9 mouse cellular contexts compared by ENCODE assay signal in genomic region chr2:104096256-104096655, GRCm38 (mm10). TPM values are rescaled to one million over a fixed set of nuclear protein-coding genes. Genes with fewer than 3 reads are reported as not detected.
DNase-seq lines count a peak whose midpoint lies in the region; ATAC-seq and TF ChIP-seq lines count a peak whose summit lies in the region.
"Had no signal": no experiment of that assay in that cellular context is flagged by ENCODE, and none has a peak within 500 bp of the region (broad histone marks: within the 10 kb centered on the region; RNA-seq: fewer than 3 reads in every experiment).

No protein-coding gene starts in this region.

- peak overlapping the region; percentile 89 for H3K27ac ChIP-seq in heart, embryonic 11.5 days (ENCODE audit: low read depth, low read length)
- peak overlapping the region; percentile 68 for H3K27ac ChIP-seq in hindbrain, embryonic 14.5 days
- H3K27ac ChIP-seq in midbrain, embryonic 10.5 days (replicated peaks), result peak overlapping the region; percentile 87

- no peak for ATAC-seq in heart, embryonic 11.5 days (replicated peaks; ENCODE audit: insufficient number of reproducible peaks, low FRiP score, low TSS enrichment)
- no peak for ATAC-seq in G1E (ENCODE audit: extremely low read depth, insufficient number of reproducible peaks, low FRiP score, poor library complexity, severe bottlenecking)
- ATAC-seq in hindbrain, embryonic 14.5 days (ENCODE audit: low FRiP score), result no peak
- ATAC-seq in frontal cortex, adult (ENCODE audit: low TSS enrichment), result no peak

- WGBS in heart, embryonic 11.5 days (ENCODE audit: insufficient replicate concordance), result 28% methylated on average over 10 of the region's 10 CpGs
- WGBS in hindbrain, embryonic 14.5 days, result 45% methylated on average over 10 of the region's 10 CpGs
- WGBS in midbrain, embryonic 10.5 days, result 44% methylated on average over 10 of the region's 10 CpGs

- H3K27me3 ChIP-seq in heart, embryonic 11.5 days (ENCODE audit: control insufficient read depth, insufficient read depth, low read length), result no peaks in the 10 kb centered on the region
- no peaks in the 10 kb centered on the region for H3K27me3 ChIP-seq in G1E (ENCODE audit: insufficient read depth, low read length)
- H3K27me3 ChIP-seq in hindbrain, embryonic 14.5 days (ENCODE audit: control insufficient read depth, insufficient read depth, low read length), result no peaks in the 10 kb centered on the region
- H3K27me3 ChIP-seq in midbrain, embryonic 10.5 days (ENCODE audit: low read depth, poor library complexity, severe bottlenecking), result no peaks in the 10 kb centered on the region

- H3K9ac ChIP-seq in heart, embryonic 11.5 days (ENCODE audit: low read depth, low read length), result peak overlapping the region; percentile 67
- H3K9ac ChIP-seq in hindbrain, embryonic 14.5 days, result peak overlapping the region; percentile 57

- H3K4me3 ChIP-seq in heart, embryonic 11.5 days (ENCODE audit: low read depth, low read length), result peak overlapping the region; percentile 64
- peak overlapping the region; percentile 67; the same call in 1 of the 2 replicates for H3K4me3 ChIP-seq in G1E (ENCODE audit: low read depth, low read length)
- H3K4me3 ChIP-seq in hindbrain, embryonic 14.5 days (replicated peaks; ENCODE audit: low read length), result peak overlapping the region; percentile 40
- peak overlapping the region; percentile 61 for H3K4me3 ChIP-seq in midbrain, embryonic 10.5 days

- TF ChIP-seq CTCF in G1E (IDR thresholded peaks at IDR 0.05; ENCODE audit: low read depth, low read length), result no peak

- H3K9me3 ChIP-seq in heart, embryonic 11.5 days (replicated peaks; ENCODE audit: control insufficient read depth, low read length), result no peaks in the 10 kb centered on the region
- H3K9me3 ChIP-seq in G1E (replicated peaks), result peaks cover 4% of the 10 kb centered on the region
- H3K9me3 ChIP-seq in hindbrain, embryonic 14.5 days (ENCODE audit: control insufficient read depth, low read length), result no peaks in the 10 kb centered on the region
- H3K9me3 ChIP-seq in midbrain, embryonic 10.5 days (replicated peaks), result no peaks in the 10 kb centered on the region

- H3K4me1 ChIP-seq in heart, embryonic 11.5 days (ENCODE audit: control insufficient read depth, insufficient read depth, low read length), result peaks cover 15% of the 10 kb centered on the region
- H3K4me1 ChIP-seq in G1E (ENCODE audit: insufficient read depth, low read depth, low read length), result peaks cover 38% of the 10 kb centered on the region
- peaks cover 8% of the 10 kb centered on the region for H3K4me1 ChIP-seq in hindbrain, embryonic 14.5 days (replicated peaks; ENCODE audit: control insufficient read depth, insufficient read depth, low read length)
- peaks cover 35% of the 10 kb centered on the region for H3K4me1 ChIP-seq in midbrain, embryonic 10.5 days

- no peak for DNase-seq in heart, adult 8-10 months (ENCODE audit: low spot score)
- no peak for DNase-seq in G1E (ENCODE audit: low spot score)
- no peak for DNase-seq in hindbrain, embryonic 14.5 days (ENCODE audit: low spot score)
- no peak for DNase-seq in midbrain, embryonic 10.5 days (ENCODE audit: low spot score)
- DNase-seq in frontal cortex, postnatal 14 days (ENCODE audit: low spot score in 2 of 2), result no peak
- no peak for DNase-seq in adrenal gland, postnatal 4 days (ENCODE audit: low spot score in 2 of 2)

- H3K4me2 ChIP-seq in heart, embryonic 11.5 days, result peak overlapping the region; percentile 62
- peak overlapping the region; percentile 66 for H3K4me2 ChIP-seq in hindbrain, embryonic 14.5 days (replicated peaks)

- no peaks in the 10 kb centered on the region for H3K36me3 ChIP-seq in heart, embryonic 11.5 days (ENCODE audit: control insufficient read depth, insufficient read depth, low read length)
- H3K36me3 ChIP-seq in G1E (replicated peaks), result no peaks in the 10 kb centered on the region
- H3K36me3 ChIP-seq in hindbrain, embryonic 14.5 days (replicated peaks; ENCODE audit: control insufficient read depth, insufficient read depth), result no peaks in the 10 kb centered on the region
- no peaks in the 10 kb centered on the region for H3K36me3 ChIP-seq in midbrain, embryonic 10.5 days

RNA-seq across cellular contexts. Expression of gene Cd59a, which starts 0.7 kb away (rescaled TPM):
- polyA plus RNA-seq in heart, embryonic 11.5 days (2014; fragmentation: Nextera tagmentation; extraction: Ambion mirVana), result 89.4 and 89.9 TPM in 2 replicates
- 10 to 100 TPM; 55.7 to 60.2 (median 57.9) TPM for total RNA-seq in heart, adult 8-10 months (2022)
- total RNA-seq in G1E (2014; fragmentation: Nextera tagmentation) (4.4 and 4.9 TPM in 2 replicates), G1E (2017) (0.58 and 1.7 TPM in 2 replicates)
- polyA plus RNA-seq in G1E (2012), result 0.07 and 0.10 TPM in 2 replicates
- polyA plus RNA-seq in hindbrain, embryonic 14.5 days (2014; fragmentation: Nextera tagmentation; extraction: Ambion mirVana), result 14.9 and 16.6 TPM in 2 replicates
- polyA plus RNA-seq in midbrain, embryonic 10.5 days (2016; fragmentation: Nextera tagmentation; extraction: Ambion mirVana), result 25.5 and 26.5 TPM in 2 replicates
- total RNA-seq in adrenal gland, postnatal 4 days (2021), result 10 to 100 TPM; 26.6 to 28.4 TPM

RNA-seq across cellular contexts. Expression of gene A930018P22Rik, which starts 26.3 kb away (rescaled TPM):
- 0.46 and 0.53 TPM in 2 replicates for polyA plus RNA-seq in heart, embryonic 11.5 days (2014; fragmentation: Nextera tagmentation; extraction: Ambion mirVana)
- total RNA-seq in heart, adult 8-10 months (2022), result 1 to 10 TPM in 1 of 4 experiments, under 1 TPM in 2, not detected in 1; 0.56 to 1.4 (median 0.68) TPM
- total RNA-seq in G1E (2014; fragmentation: Nextera tagmentation) (not detected in 2 replicates), G1E (2017) (not detected in 2 replicates)
- not detected in 2 replicates for polyA plus RNA-seq in G1E (2012)
- not detected in 2 replicates for polyA plus RNA-seq in hindbrain, embryonic 14.5 days (2014; fragmentation: Nextera tagmentation; extraction: Ambion mirVana)
- polyA plus RNA-seq in midbrain, embryonic 10.5 days (2016; fragmentation: Nextera tagmentation; extraction: Ambion mirVana), result 0.25 TPM in 1 of 2 replicates, not detected in the other
- 1 to 10 TPM in 1 of 2 experiments, under 1 TPM in 1; 0.76 to 1.2 TPM for total RNA-seq in adrenal gland, postnatal 4 days (2021)
- total RNA-seq: hematopoietic stem cell, adult 5-6 weeks had no signal

RNA-seq across cellular contexts. Expression of gene Cd59b, which starts 26.6 kb away (rescaled TPM):
- polyA plus RNA-seq in heart, embryonic 11.5 days (2014; fragmentation: Nextera tagmentation; extraction: Ambion mirVana), result 8.7 and 15.7 TPM in 2 replicates
- 1 to 10 TPM; 2.3 to 4.7 (median 3.4) TPM for total RNA-seq in heart, adult 8-10 months (2022)
- not detected in 2 replicates for total RNA-seq in G1E (2014; fragmentation: Nextera tagmentation)
- total RNA-seq in G1E (2017), result 0.87 TPM in 1 of 2 replicates, not detected in the other
- polyA plus RNA-seq in G1E (2012), result not detected in 2 replicates
- polyA plus RNA-seq in hindbrain, embryonic 14.5 days (2014; fragmentation: Nextera tagmentation; extraction: Ambion mirVana), result 3.2 and 3.3 TPM in 2 replicates
- polyA plus RNA-seq in midbrain, embryonic 10.5 days (2016; fragmentation: Nextera tagmentation; extraction: Ambion mirVana), result 3.6 and 5.4 TPM in 2 replicates
- total RNA-seq in adrenal gland, postnatal 4 days (2021), result 1 to 10 TPM; 1.9 to 3.1 TPM

RNA-seq across cellular contexts. Expression of gene Gm10799, which starts 27.9 kb away (rescaled TPM):
- polyA plus RNA-seq in heart, embryonic 11.5 days (2014; fragmentation: Nextera tagmentation; extraction: Ambion mirVana), result not detected in 2 replicates
- total RNA-seq in heart, adult 8-10 months (2022), result not detected
- total RNA-seq in G1E (2014; fragmentation: Nextera tagmentation) (not detected in 2 replicates), G1E (2017) (not detected in 2 replicates)
- polyA plus RNA-seq in G1E (2012), result not detected in 2 replicates
- not detected in 2 replicates for polyA plus RNA-seq in hindbrain, embryonic 14.5 days (2014; fragmentation: Nextera tagmentation; extraction: Ambion mirVana)
- polyA plus RNA-seq in midbrain, embryonic 10.5 days (2016; fragmentation: Nextera tagmentation; extraction: Ambion mirVana), result not detected in 2 replicates
- not detected for total RNA-seq in adrenal gland, postnatal 4 days (2021)
- total RNA-seq: hematopoietic stem cell, adult 5-6 weeks had no signal

RNA-seq across cellular contexts. Expression of gene Gm10912, which starts 30.6 kb away (rescaled TPM):
- polyA plus RNA-seq in heart, embryonic 11.5 days (2014; fragmentation: Nextera tagmentation; extraction: Ambion mirVana), result not detected in 2 replicates
- under 1 TPM in 2 of 4 experiments, not detected in 2; 0.20 to 0.41 TPM for total RNA-seq in heart, adult 8-10 months (2022)
- total RNA-seq in G1E (2014; fragmentation: Nextera tagmentation) (not detected in 2 replicates), G1E (2017) (0.27 and 0.29 TPM in 2 replicates)
- polyA plus RNA-seq in G1E (2012), result not detected in 2 replicates
- not detected in 2 replicates for polyA plus RNA-seq in hindbrain, embryonic 14.5 days (2014; fragmentation: Nextera tagmentation; extraction: Ambion mirVana)
- 0.06 TPM in 1 of 2 replicates, not detected in the other for polyA plus RNA-seq in midbrain, embryonic 10.5 days (2016; fragmentation: Nextera tagmentation; extraction: Ambion mirVana)
- under 1 TPM; 0.22 to 0.31 TPM for total RNA-seq in adrenal gland, postnatal 4 days (2021)
- total RNA-seq: hematopoietic stem cell, adult 5-6 weeks had no signal

Comparison
In these comparisons a context has a peak if more than half of its experiments do, and no peak if none do; other contexts are left out.
1. RNA of gene Cd59a, which starts 0.7 kb away (polyA plus RNA-seq): 89.4 to 89.9 TPM in heart, embryonic 11.5 days, 25.5 to 26.5 TPM in midbrain, embryonic 10.5 days and 14.9 to 16.6 TPM in hindbrain, embryonic 14.5 days; 0.07 to 0.10 TPM in G1E; every median in the first group is over 10 times any median in the second.
2. Peak in every context shown above with its lines, with median percentiles within 50 percentile points of each other: H3K27ac ChIP-seq and H3K4me3 ChIP-seq.